Mouse (Mus musculus): Measurements from ENCODE around the gene Gimap1.

- no peak for TF ChIP-seq MAX (IDR thresholded peaks at IDR 0.05; ENCODE audit: low read depth)
- TF ChIP-seq POLR2A (IDR thresholded peaks at IDR 0.05; ENCODE audit: insufficient read length, low read depth): no peak
- TF ChIP-seq MYOG (IDR thresholded peaks at IDR 0.05; ENCODE audit: control insufficient read depth in 1 of 3, insufficient read depth in 1 of 3, insufficient read length in 2 of 3, low read depth in 2 of 3): no peak
- no peak for TF ChIP-seq CEBPB (IDR thresholded peaks at IDR 0.05; ENCODE audit: insufficient read depth, poor library complexity, severe bottlenecking)
- TF ChIP-seq TCF12 (IDR thresholded peaks at IDR 0.05; ENCODE audit: insufficient read depth, poor library complexity, severe bottlenecking): no peak
- TF ChIP-seq USF1 (IDR thresholded peaks at IDR 0.05; ENCODE audit: low read depth): no peak
- no peak for TF ChIP-seq POLR2AphosphoS2 (IDR thresholded peaks at IDR 0.05; ENCODE audit: insufficient read length, low read depth)
- no peak for TF ChIP-seq TCF3 (IDR thresholded peaks at IDR 0.05; ENCODE audit: insufficient read length, low read depth)
- TF ChIP-seq MYOD1 (IDR thresholded peaks at IDR 0.05; ENCODE audit: control insufficient read depth in 1 of 3, insufficient read length in 2 of 3, low read depth in 2 of 3): no peak
- no peak for TF ChIP-seq E2F4 (IDR thresholded peaks at IDR 0.05; ENCODE audit: insufficient read depth)
- no peak for TF ChIP-seq REST (IDR thresholded peaks at IDR 0.05; ENCODE audit: insufficient read depth, insufficient read length)
- no peak for TF ChIP-seq SRF (IDR thresholded peaks at IDR 0.05; ENCODE audit: control insufficient read depth, insufficient read length, low read depth)
Measured at GRCm38 (mm10) chr6:48698066-48698856, 40.6 kb upstream of the Gimap1 start.
